Comparison of ENCODE assay signal across 14 mouse cellular contexts in genomic region chr1:191540300-191540699, GRCm38 (mm10).
"Had no signal": no experiment of that assay in that cellular context is flagged by ENCODE, and none has a peak within 500 bp of the region (broad histone marks: within the 10 kb centered on the region; RNA-seq: fewer than 3 reads in every experiment).

No protein-coding gene starts in this region.

- H3K4me1 ChIP-seq: lung, embryonic 15.5 days; midbrain, embryonic 13.5 days; midbrain, embryonic 15.5 days; neural tube, embryonic 12.5 days; stomach, embryonic 15.5 days had no signal

- H3K9me3 ChIP-seq: lung, embryonic 15.5 days; megakaryocyte, embryonic 14.5 days; midbrain, embryonic 13.5 days; midbrain, embryonic 15.5 days; neural tube, embryonic 12.5 days; stomach, embryonic 15.5 days had no signal

- H3K9ac ChIP-seq: lung, embryonic 15.5 days; midbrain, embryonic 13.5 days; midbrain, embryonic 15.5 days; neural tube, embryonic 12.5 days; stomach, embryonic 15.5 days had no signal

- H3K36me3 ChIP-seq: midbrain, embryonic 15.5 days had no signal

- H3K27me3 ChIP-seq: lung, embryonic 15.5 days; megakaryocyte, embryonic 14.5 days; midbrain, embryonic 13.5 days; midbrain, embryonic 15.5 days; neural tube, embryonic 12.5 days; stomach, embryonic 15.5 days had no signal

- H3K4me3 ChIP-seq: lung, embryonic 15.5 days; megakaryocyte, embryonic 14.5 days; midbrain, embryonic 13.5 days; midbrain, embryonic 15.5 days; neural tube, embryonic 12.5 days; stomach, embryonic 15.5 days had no signal

- H3K27ac ChIP-seq: lung, embryonic 15.5 days; macrophage; midbrain, embryonic 13.5 days; midbrain, embryonic 15.5 days; neural tube, embryonic 12.5 days; stomach, embryonic 15.5 days; stomach, postnatal 0 days had no signal

- H3K4me2 ChIP-seq: lung, embryonic 15.5 days; midbrain, embryonic 11.5 days; midbrain, embryonic 13.5 days; midbrain, embryonic 15.5 days; neural tube, embryonic 12.5 days; stomach, embryonic 15.5 days had no signal

- DNase-seq: lung, adult 2 months; lung, postnatal 14 days; lung, postnatal 36 days; thymus, postnatal 25 days; thymus, postnatal 4 days had no signal
